Mouse (Mus musculus) stomach, postnatal 0 days (tissue): ENCODE data around the gene Camkk2. TPM values are rescaled to one million over a fixed set of nuclear protein-coding genes. Genes with fewer than 3 reads are reported as not detected.

ENCODE experiments used
- ATAC-seq: fragments of 200-750 bp; cut with Nextera tagmentation; 2 replicates; pipeline ENCODE4 v1.8.0; 2017; ENCODE audit not compliant: low FRiP score, low TSS enrichment
- DNase-seq: peaks from one replicate; pipeline ENCODE4 v3.0.0-alpha.2; 2016; ENCODE audit warnings: low spot score
- H3K27ac ChIP-seq: fragments of 300-500 bp; sonication (generic); replicated peaks from 2 replicates; pipeline ENCODE4 v1.5.1; 2014; ENCODE audit warnings: mild to moderate bottlenecking, control low read depth
- H3K27me3 ChIP-seq: fragments of 300-500 bp; sonication (generic); 2 replicates; pipeline ENCODE4 v1.6.1; 2014; ENCODE audit warnings: low read length; ENCODE audit not compliant: control insufficient read depth, insufficient read depth
- H3K36me3 ChIP-seq: fragments of 300-500 bp; sonication (generic); 2 replicates; pipeline ENCODE4 v1.6.1; 2014; ENCODE audit warnings: low read length, mixed read lengths; ENCODE audit not compliant: control insufficient read depth, insufficient read depth
- H3K4me1 ChIP-seq: fragments of 300-500 bp; sonication (generic); replicated peaks from 2 replicates; pipeline ENCODE4 v1.6.1; 2014; ENCODE audit warnings: antibody characterized with exemption; ENCODE audit not compliant: control insufficient read depth, insufficient read depth
- H3K4me2 ChIP-seq: fragments of 300-500 bp; sonication (generic); replicated peaks from 2 replicates; pipeline ENCODE4 v1.6.1; 2014; ENCODE audit warnings: low read depth, mild to moderate bottlenecking, control low read depth, moderate library complexity
- H3K4me3 ChIP-seq: fragments of 300-500 bp; sonication (generic); 2 replicates; pipeline ENCODE4 v1.5.1; 2014; ENCODE audit warnings: low read depth, low read length, control low read depth
- H3K9ac ChIP-seq: fragments of 300-500 bp; sonication (generic); 2 replicates; pipeline ENCODE4 v1.6.1; 2014; ENCODE audit warnings: mild to moderate bottlenecking, low read length, control low read depth, mixed read lengths
- H3K9me3 ChIP-seq: fragments of 300-500 bp; sonication (generic); 2 replicates; pipeline ENCODE4 v1.6.1; 2016; ENCODE audit warnings: low read length; ENCODE audit not compliant: control insufficient read depth
- CTCF ChIP-seq: IDR thresholded peaks from 2 replicates; pipeline ENCODE4 v1.5.1; 2016; ENCODE audit warnings: antibody characterized with exemption, low read depth, mild to moderate bottlenecking, moderate library complexity
- EP300 ChIP-seq: optimal IDR thresholded peaks from 2 replicates; pipeline ENCODE3; 2016; ENCODE audit warnings: antibody characterized with exemption
- WGBS: fragments of 180-500 bp; shearing (Covaris S2); extraction: QIAGEN DNeasy Blood & Tissue Kit; methylation state at CpG from one replicate; pipeline ENCODE4 v1.1.7; 2014; 5-methylcytosine and 5-hydroxymethylcytosine counted together
- polyA plus RNA-seq: library from polyadenylated mRNA; unstranded; fragments of >200 nt; fragmentation: Nextera tagmentation; extraction: Ambion mirVana; gene quantifications from 2 replicates; pipeline ENCODE4 v1.2.1, GENCODE M21; 2015

Gene Camkk2
- polyA plus RNA-seq, 1 experiment from 2014 or later = 16.6 TPM

- Histone ChIP-seq H3K4me2 (peak within 1 kb of the TSS; percentile 60), H3K9ac (peak within 1 kb of the TSS; percentile 81)
Observed at GRCm38 (mm10) chr5:122820777-122821523, 41.7 kb upstream of the Camkk2 start, which contains the start of gene Anapc5. TSS of gene Anapc5 (minus strand) at chr5:122821339.

GRCm38 (mm10) chr5:122812699-122813098, 33.5 kb upstream of the Camkk2 start:
- Histone ChIP-seq H3K4me1 (no peaks in the 10 kb centered on the region), H3K4me3 (no peak overlapping the region), H3K27ac (no peak overlapping the region), H3K4me2 (no peak overlapping the region), H3K36me3 (peaks cover 31% of the 10 kb centered on the region), H3K27me3 (no peaks in the 10 kb centered on the region), H3K9ac (no peak overlapping the region), H3K9me3 (no peaks in the 10 kb centered on the region)
- no peak for TF ChIP-seq CTCF
- DNase-seq (no peak), ATAC-seq (no peak)
- WGBS = 84% methylated on average over 3 of the region's 3 CpGs

More at GRCm38 (mm10) chr5:122820777-122821523, 41.7 kb upstream of the Camkk2 start, which contains the start of gene Anapc5:
- Histone ChIP-seq H3K27me3 (no peaks in the 10 kb centered on the region), H3K4me3 (peak within 1 kb of the TSS; percentile 80), H3K27ac (peak within 1 kb of the TSS; percentile 97), H3K36me3 (peaks cover 18% of the 10 kb centered on the region), H3K9me3 (no peaks in the 10 kb centered on the region), H3K4me1 (no peaks in the 10 kb centered on the region)
- WGBS = under 1% methylated on average over 49 of the region's 55 CpGs
- peak; percentile 1; the same call in 1 of the 2 replicates for TF ChIP-seq CTCF
- peak; percentile 74 for TF ChIP-seq EP300
- DNase-seq (peak; percentile 94), ATAC-seq (peak; percentile 99)

GRCm38 (mm10) chr5:122811364-122812079, 32.3 kb upstream of the Camkk2 start:
- Histone ChIP-seq H3K4me3 (no peak overlapping the region), H3K27me3 (no peaks in the 10 kb centered on the region), H3K4me2 (no peak overlapping the region), H3K36me3 (peaks cover 32% of the 10 kb centered on the region), H3K9me3 (no peaks in the 10 kb centered on the region), H3K27ac (no peak overlapping the region), H3K9ac (no peak overlapping the region), H3K4me1 (no peaks in the 10 kb centered on the region)
- 92% methylated on average over 9 of the region's 9 CpGs for WGBS
- peak; percentile 83 for DNase-seq
- TF ChIP-seq CTCF (peak; percentile 78), EP300 (no peak)
- peak; percentile 72; the same call in 1 of the 2 replicates for ATAC-seq

- Histone ChIP-seq H3K9me3 (no peaks in the 10 kb centered on the region), H3K27ac (no peak overlapping the region), H3K4me2 (no peak overlapping the region), H3K4me3 (no peak overlapping the region), H3K27me3 (no peaks in the 10 kb centered on the region), H3K36me3 (peaks cover 40% of the 10 kb centered on the region), H3K4me1 (no peaks in the 10 kb centered on the region), H3K9ac (no peak overlapping the region)
- TF ChIP-seq CTCF (peak; percentile 61), EP300 (no peak)
- ATAC-seq (no peak), DNase-seq (no peak)
- 60% methylated on average over 3 of the region's 3 CpGs for WGBS
Observed at GRCm38 (mm10) chr5:122805503-122805902, 26.3 kb upstream of the Camkk2 start.

- WGBS = 58% methylated on average over 9 of the region's 9 CpGs
- Histone ChIP-seq H3K36me3 (peaks cover 46% of the 10 kb centered on the region), H3K27me3 (no peaks in the 10 kb centered on the region), H3K4me1 (no peaks in the 10 kb centered on the region), H3K9me3 (no peaks in the 10 kb centered on the region), H3K4me3 (no peak overlapping the region), H3K27ac (no peak overlapping the region), H3K4me2 (no peak overlapping the region), H3K9ac (no peak overlapping the region)
- DNase-seq (no peak), ATAC-seq (no peak)
- TF ChIP-seq EP300 (no peak), CTCF (no peak)
Observed at GRCm38 (mm10) chr5:122802706-122803105, 23.5 kb upstream of the Camkk2 start.

- no peak for ATAC-seq
- WGBS = 85% methylated on average over 8 of the region's 8 CpGs
- Histone ChIP-seq H3K36me3 (peaks cover 39% of the 10 kb centered on the region), H3K4me1 (no peaks in the 10 kb centered on the region), H3K4me2 (no peak overlapping the region), H3K27ac (no peak overlapping the region), H3K4me3 (no peak overlapping the region), H3K9me3 (no peaks in the 10 kb centered on the region), H3K27me3 (no peaks in the 10 kb centered on the region), H3K9ac (no peak overlapping the region)
- TF ChIP-seq EP300 = no peak
- TF ChIP-seq CTCF = no peak
- DNase-seq = no peak
Observed at GRCm38 (mm10) chr5:122801684-122802083, 22.5 kb upstream of the Camkk2 start.
